Mouse (Mus musculus) layer of hippocampus, adult 9-11 months (tissue): ENCODE results near the gene BC005561.
"Not testable (repeated sequence)": the region's sequence is repeated elsewhere in the genome, so short reads cannot be mapped to it uniquely, and the experiment has no call there.

Experiments used
- DNase-seq: peaks from one replicate; pipeline ENCODE4 v3.0.0; 2022

The BC005561 gene

DNA sequence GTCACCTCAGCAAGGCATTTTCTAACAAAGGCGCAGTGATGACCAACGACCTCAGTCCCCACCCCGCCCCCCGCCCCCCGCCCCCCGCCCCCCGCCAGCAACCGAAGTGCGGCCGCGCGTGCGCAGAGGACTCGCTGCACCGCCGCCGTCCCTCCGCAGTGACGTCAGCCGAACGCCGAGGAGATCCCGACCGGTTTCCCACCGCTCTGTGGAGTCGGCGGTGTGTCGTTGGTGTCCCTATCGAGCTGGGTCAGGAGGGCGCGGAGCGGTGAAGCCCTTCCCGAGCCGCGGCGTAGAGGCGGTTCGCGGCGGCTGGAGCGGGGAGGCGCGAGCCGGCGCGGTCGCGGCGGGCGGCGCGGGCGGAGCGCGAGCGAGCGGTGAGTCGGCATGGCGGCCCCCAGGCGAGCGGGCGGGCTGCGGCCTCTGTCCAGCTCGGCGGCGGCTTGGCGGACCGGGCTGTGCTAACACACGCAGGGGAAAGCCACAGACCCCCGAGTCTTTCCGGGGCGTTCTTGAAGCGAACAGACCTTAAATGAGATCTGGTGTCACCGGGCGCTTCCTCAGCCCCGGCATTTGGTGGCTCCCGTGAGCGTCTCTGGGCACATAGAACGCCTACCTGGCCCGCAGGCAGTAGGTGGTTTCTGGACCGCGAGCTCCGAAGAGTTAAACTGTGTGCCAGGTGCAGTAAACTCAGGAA, at the start of gene BC005561:
Gene BC005561, plus strand, starts transcription at position 158 of the 697 bp plus-strand sequence.
- DNase-seq: peak; percentile 79

DNA sequence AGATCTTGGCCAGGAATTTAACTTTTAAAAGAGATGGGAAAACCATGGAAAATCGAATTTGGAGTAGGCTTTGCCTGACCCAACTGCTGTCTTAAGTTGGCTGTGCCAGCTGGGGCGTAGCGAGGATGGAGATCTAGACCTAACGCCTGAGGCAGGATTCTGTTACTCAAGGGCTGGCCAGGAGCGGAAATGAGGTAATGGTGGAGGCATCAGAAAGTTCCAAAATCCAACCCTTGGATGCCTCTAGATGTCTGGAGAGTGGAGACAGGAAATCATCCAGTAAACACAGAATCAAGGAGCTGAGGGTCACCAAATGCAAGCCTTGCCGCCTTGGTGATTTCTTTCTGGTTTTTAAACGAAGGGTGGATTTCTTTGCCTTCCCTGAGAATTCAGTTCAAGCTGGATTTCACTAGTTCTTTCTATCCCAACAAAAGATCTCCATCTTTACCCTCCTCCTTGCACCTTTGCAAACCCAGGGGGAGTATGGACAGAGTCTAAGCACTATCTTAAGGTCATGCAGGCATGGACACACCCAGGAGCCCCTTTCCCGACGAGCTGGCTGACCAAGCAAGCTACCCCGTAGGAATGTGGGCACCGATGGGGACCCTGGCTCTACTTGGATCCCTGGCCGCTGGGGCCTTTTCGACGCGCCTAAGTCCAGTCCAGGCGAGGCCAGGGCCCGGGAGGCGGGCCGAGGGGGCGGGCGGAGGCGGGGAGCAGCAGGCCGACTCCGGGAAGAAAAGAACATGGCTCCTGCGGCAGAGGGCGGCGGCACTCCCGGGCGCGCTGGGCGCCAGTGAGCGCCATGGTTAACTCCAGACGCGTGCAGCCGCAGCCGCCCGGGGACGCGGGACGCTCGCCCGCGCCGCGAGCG, 49.1 kb upstream of the BC005561 start, which contains the start of gene Pkd2:
Gene Pkd2, plus strand, starts transcription at position 619 of the 874 bp plus-strand sequence.
- peak; percentile 57 for DNase-seq

DNA sequence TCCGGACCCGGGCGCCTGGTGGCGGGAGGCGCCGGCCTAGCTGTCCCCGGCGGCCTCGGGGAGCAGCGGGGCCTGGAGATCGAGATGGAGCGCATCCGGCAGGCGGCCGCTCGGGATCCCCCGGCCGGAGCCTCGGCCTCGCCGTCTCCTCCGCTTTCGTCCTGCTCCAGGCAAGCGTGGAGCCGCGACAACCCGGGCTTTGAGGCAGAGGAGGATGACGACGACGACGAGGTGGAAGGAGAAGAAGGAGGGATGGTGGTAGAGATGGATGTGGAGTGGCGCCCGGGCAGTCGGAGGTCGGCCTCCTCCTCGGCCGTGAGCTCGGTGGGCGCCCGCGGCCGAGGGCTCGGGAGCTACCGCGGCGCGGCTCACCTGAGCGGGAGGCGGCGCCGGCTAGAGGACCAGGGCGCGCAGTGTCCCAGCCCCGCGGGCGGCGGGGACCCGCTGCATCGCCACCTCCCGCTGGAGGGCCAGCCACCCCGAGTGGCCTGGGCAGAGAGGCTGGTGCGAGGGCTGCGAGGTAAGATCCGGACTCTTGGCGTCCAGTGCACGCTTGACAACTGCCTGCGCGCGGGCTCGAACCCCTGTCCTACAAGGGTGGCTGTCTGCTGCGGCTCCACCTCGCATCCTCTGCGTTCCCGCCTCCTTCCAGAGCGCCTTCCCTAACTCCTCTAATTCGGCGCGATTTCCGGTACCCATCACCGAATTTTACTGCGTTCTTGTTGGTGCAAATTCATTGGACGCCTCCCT, 48.3 kb upstream of the BC005561 start:
- peak; percentile 68 for DNase-seq

- DNase-seq: no peak
These were observed 47.7 kb upstream of the BC005561 start for GRCm38 (mm10) chr5:104460456-104460838.

- DNase-seq: no peak
These were observed 47.3 kb upstream of the BC005561 start for GRCm38 (mm10) chr5:104460856-104461255.

GRCm38 (mm10) chr5:104465279-104465678, 42.9 kb upstream of the BC005561 start:
- DNase-seq: no peak

DNA sequence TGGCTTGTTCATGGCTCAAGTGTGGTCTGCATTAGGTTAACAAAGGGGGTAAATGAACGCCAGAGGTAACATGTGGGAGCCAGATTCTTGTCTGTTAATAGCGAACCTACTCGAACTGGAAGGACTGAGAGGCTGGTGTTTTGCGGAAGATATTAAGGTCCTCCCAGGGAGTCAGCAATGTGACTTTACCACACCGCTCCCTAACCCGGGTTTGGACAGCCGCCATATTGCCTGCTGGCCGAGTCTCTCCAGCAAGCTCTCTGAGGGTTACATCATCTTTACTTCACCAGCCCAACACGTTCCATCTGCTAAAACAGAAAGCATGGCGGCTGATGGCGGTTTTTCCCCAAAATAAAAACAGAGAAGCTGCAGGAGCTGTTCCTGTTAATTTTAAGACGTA, 42.4 kb upstream of the BC005561 start:
- peak; percentile 32 for DNase-seq

GRCm38 (mm10) chr5:104466816-104467215, 41.3 kb upstream of the BC005561 start:
- no peak for DNase-seq

- DNase-seq: no peak
These were observed 39.6 kb upstream of the BC005561 start for GRCm38 (mm10) chr5:104468586-104468985.

- DNase-seq: no peak
These were observed 37.2 kb upstream of the BC005561 start for GRCm38 (mm10) chr5:104470981-104471391.

GRCm38 (mm10) chr5:104472371-104472770, 35.8 kb upstream of the BC005561 start:
- no peak for DNase-seq

- DNase-seq: no peak
These were observed 27.8 kb upstream of the BC005561 start for GRCm38 (mm10) chr5:104480367-104480766.

DNA sequence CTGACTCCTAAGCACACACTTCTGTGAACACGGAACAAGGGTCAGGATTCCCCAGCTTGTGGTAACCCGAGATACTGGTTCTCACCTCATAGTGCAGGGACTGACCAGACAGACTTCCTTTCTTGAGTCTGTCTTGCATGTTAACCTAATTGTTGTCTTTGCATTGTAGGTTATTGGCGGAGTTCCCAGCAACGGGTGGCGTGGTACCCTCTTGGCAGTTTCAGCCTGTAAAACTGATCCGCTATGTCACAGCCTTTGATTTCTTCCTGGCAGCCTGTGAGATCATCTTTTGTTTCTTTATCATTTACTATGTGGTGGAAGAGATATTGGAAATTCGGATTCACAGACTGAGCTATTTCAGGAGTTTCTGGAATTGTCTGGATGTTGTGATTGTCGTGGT, 25.3 kb upstream of the BC005561 start:
- no peak for DNase-seq

DNA sequence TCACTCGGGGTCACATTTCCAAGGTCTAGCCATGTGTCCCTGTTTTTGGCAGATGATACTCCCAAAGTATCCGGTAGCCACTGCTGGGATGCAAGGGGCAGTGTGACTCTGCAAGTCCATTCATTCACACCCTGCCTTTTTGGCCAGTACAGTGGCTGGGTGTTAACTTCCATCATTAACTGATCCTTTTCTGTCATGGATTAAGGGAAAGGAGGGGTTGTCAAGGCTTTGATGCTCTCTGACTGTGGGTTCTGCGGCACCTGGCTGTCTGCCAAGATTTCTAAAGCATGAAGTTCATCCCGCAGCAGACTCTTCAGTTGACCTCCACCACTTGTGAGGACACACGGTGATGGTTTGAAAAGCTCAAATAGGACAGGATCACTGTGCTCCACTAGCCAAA, 16.6 kb upstream of the BC005561 start:
- DNase-seq: no peak

DNA sequence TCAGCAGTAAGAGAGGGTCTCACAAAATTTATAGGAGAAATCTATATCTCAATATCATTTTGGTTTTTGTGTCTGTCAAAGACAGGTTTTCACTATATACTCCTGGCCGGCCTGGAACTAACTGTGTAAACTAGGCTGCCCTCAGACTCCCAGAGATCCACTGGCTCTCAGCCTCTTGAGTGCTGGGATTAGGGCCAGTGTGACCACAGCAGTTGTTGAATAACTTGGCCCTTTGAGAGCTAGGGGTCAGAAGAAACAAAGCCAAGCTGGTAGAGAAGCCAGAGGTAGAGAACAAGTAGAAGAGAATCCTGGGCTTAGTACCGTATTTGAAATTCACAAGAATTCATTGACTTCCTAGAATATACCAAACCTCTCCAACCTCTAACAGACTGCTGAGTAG, 3.3 kb upstream of the BC005561 start:
- DNase-seq: no peak

DNA sequence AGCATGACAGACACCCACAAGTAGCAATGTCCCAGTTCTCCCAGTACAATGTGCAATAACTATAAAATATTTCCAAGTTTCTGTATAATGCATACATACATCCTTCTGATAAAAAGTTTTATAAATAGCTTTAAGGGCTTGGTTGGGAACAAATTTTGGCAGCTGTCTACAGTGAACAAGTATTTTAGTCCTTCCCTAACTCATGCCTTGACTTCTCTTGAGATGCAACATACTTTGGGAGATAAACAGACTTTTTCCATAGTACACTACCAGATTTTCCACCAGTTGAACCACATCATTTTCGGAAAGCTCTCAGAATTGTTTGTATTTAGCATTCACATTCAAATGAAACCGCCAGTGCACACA, 340 bp upstream of the BC005561 start:
- DNase-seq: no peak

- DNase-seq: no peak
These were observed 3.1 kb downstream of the BC005561 start for GRCm38 (mm10) chr5:104511211-104511610.

DNA sequence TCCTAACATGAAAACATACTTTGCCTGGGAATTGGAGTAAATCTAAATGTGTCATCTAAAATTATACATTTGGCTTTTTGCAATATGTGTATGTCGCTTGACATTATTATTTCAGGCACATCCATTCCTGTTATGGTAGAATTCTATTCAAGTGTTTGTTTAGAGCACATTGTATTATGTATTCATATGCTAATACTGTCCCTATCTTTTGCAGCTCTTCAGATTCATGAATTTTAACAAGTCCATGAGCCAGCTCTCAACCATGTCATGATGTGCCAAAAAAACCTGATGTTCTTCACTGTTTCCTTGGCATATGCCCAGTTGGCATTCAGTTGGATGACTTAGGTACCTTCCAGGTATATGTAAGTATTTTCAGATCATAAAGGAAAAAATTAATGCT, 30.5 kb downstream of the BC005561 start:
- peak; percentile 10 for DNase-seq

GRCm38 (mm10) chr5:104539331-104539730, 31.2 kb downstream of the BC005561 start:
- no peak for DNase-seq

GRCm38 (mm10) chr5:104568079-104568478, 59.9 kb downstream of the BC005561 start:
- not testable (repeated sequence) for DNase-seq

DNA sequence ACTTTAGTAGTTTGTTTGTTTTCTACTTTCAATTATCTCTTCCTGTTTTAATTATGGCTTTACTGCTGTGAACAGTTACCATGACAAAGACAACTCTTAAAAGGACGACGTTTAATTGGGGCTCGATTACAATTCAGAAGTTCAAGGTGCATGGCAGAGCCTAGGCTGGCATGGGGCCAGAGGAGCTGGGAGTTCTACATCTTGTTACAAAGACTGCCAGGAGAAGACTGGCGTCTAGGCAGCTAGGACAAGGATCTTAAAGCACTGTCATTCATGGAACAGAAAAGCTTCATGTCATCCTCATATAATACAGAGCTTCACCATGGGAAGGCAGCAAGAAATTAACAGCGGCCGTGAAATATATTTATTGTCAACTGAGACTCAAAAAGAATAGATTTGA, 62.6 kb downstream of the BC005561 start:
- peak; percentile 33 for DNase-seq

DNA sequence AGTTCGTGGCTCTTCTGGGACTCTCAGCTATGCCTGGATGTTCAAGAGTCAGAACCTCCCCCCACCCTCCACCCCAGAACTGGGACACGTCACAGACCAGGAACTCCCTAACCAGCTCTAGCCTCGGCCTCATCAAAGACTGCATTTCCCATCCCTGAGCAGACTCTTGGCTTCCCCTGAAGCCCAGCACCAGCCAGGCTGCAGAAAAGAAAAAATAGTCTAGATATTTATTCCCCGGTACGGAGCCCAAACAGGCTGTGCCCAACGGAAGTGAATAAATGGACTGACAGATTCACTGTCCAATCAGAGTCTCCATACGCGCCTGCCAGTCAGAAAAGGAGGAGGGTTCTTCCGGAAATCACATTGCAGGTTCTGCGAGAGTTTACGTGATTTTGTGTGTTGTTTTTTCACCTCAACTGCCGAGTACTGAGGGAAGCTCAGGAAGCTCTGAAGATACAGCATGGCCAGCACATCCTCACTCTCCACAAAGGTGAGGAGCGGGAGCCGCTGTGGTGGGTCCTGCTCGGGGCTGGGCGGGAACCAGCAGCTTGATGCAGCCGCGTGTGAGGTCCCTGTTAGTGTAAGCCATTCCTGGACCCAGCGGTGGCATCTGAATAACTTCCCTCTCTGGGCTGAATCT, 63.2 kb downstream of the BC005561 start:
- peak; percentile 95 for DNase-seq
